Mouse (Mus musculus) urinary bladder, postnatal 10 days (tissue): ENCODE data around the gene Zfp335.
A peak's percentile ranks its signal among the peaks of the same experiment; 100 is the strongest.

Source experiments
- DNase-seq: peaks from one replicate; pipeline ENCODE4 v3.0.0; 2022; ENCODE audit warnings: low spot score

The Zfp335 gene

DNA sequence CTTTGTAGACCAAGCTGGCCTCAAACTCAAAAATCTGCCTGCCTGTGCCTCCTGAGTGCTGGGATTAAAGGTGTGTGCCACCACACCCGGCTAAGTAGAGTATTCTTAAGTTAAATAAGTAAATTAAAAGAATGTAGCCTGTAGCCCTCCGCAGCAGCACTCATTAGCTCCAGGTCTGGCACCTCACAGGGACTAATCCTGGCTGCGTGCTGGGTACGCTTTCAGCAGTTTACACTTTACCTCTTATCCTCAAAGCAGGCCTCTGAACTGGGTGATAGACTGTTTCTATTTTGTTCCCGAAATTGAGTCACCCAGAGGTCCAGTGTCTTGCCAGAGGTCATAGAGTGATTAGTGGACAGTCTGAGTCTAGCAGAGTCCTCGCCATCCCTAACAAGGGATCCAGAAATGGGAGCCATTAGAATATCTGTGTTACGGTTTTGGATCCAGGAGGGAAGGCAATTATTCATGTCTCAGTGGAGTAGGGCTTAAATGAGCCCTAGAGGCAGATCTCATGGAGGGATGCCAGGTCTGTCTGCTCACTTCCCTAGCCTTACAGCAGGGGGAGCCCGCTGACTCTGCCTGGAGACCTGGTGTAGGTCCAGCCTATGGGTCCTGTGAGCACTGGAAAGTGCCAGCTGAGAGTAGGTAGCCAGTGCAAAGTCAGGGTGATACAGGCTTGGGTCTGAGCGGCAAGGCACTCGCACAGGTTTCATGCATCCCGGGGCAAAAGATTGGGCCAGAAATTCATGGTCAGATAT lies 12.7 kb upstream of the Zfp335 start:
- peak; percentile 44 for DNase-seq

DNA sequence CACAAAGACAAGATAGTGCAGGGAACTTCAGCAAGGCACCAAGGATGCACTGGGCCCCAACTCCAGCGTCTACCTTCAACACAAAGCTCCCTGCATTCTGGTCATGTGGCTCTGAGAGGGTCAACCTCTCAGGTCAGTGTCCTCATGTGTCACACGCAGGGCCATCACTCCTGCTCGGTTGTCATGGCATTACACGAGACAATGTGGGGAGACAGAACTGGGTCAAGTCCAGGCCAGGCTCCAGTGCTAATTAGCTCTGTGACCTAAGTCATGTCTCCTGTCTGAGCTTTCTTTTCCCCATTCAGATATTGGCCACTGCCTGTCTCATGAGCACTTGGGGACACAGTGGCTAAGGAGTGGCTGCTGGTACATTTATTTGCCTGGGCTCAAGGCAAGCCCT lies 11.7 kb upstream of the Zfp335 start:
- DNase-seq, result no peak

GRCm38 (mm10) chr2:164921984-164922383 lies 10.4 kb upstream of the Zfp335 start:
- no peak for DNase-seq

- no peak for DNase-seq
These were observed 6.8 kb upstream of the Zfp335 start for GRCm38 (mm10) chr2:164918325-164918724.

DNA sequence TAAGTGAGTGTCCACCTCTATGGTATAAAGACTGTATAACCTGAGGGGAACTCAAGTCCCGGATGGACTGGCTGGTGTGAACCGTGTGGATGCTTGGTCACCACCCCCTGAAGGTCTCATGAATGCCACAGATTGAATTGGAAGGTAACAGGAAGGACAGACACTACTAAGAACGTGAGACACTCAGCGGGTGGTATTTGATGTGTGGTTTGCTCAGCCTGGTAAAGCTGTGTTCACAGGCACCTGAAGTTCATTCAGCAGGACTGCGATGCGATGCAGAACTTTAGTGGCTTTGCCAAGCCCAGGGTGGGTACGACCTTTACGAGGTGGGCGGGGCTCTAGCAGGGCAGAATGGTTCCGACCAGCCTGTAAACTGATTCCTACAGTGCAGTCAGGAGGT lies 5.8 kb upstream of the Zfp335 start:
- no peak for DNase-seq

DNA sequence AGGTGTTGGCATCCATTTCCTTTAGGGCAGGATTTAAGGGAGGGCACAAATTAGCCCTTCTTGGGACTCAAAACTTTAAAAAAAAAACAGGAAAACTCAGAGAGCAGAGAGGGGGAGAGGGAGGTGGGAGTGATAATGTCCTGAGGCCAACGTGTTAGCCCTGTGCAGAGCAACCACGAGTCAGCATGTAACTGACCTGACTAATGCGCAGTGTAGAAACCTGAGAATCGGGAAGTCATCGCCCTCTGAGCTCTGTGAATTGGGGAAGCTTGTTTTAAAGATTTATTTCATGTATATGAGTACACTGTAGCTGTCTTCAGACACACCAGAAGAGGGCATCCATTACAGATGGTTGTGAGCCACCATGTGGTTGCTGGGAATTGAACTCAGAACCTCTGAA lies 5.3 kb upstream of the Zfp335 start:
- DNase-seq, result no peak

DNA sequence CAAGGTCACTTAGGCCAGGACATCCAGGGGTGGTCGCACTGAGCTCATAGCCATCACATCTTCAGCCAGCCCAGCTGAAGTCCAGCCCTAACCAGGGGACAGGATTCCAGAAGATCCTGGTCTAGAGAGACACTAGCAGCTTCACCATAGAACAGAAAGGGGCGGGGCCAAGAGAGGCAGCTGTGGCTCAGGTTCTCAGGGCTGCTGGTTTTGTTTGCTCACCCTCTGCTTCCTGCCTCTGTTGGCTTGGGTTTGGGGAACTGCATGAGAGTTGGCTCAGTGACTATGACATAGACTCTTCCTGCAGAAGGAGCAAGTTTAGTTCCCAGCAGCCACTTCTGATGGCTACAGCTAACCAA lies 1.9 kb upstream of the Zfp335 start:
- no peak for DNase-seq

DNA sequence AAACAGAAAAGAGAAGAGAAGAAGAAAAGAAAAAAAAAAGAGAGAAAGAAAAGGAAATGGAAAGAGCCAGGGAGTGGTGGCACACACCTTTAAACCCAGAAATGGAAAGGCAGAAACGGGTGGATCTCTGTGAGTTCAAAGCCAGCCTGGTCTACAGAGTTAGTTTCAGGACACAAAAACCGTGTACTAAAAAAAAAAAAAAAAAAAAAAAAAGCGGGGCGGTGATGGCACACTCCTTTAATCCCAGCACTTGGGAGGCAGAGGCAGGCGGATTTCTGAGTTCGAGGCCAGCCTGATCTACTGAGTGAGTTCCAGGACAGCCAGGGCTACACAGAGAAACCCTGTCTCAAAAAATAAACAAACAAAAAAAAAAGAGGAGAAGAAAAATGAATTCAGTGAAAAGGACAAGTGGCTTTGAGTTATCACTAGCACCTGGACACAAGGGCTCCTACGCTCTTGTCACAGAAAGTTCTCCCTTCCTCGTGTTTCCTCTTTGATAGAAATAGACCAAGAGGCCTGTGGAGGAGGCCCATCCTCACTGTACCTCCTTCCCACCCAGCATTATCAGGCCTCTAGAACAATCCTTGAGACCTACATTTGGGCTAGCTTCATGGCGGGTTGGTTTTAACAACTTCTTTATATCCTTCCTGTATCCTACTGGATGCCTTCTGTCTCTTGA lies 1.3 kb upstream of the Zfp335 start:
- no peak for DNase-seq

DNA sequence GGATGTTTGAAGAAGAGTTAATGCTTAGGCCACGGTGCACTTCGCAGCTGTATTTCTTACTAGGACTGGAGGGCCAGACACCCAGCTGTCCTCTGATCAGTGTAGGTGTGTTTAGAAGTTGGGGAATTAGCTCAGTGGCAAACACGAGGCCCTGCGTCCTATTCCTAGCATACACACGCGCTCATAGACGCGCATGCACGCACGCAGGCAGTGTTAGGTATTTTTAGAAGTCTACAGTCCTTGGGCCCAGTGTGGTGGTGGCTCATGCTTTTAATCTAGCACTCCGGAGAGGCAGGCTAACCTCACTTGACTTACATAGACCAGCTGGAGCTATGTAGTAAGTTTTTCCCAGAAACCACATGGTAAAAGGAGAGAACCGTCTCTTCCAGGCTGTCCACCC lies 594 bp upstream of the Zfp335 start:
- no peak for DNase-seq

- no peak for DNase-seq
These were observed 1.0 kb downstream of the Zfp335 start for GRCm38 (mm10) chr2:164910360-164911061.

- DNase-seq, result no peak
These were observed 2.0 kb downstream of the Zfp335 start for GRCm38 (mm10) chr2:164909542-164909941.

- DNase-seq, result no peak
These were observed 2.5 kb downstream of the Zfp335 start for GRCm38 (mm10) chr2:164909100-164909499.

DNA sequence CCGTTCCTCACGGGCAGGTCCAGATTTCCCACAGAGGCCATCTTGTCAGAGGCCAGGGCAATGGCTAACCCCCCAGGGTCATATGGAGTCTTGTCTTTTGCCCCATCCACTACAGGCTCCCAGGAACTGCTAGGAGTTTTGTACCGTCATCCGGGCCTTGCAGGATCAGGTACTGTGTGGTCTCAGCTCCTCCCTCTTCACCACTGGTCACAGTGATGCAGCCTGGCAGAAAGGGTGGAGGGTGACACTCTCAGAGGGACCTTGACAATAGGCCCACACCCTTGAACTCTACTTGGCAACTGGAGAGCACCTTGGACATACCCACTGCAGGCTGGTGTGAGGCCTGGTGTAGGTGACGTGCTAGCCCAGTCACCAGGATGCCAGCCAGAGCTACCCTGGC lies 3.5 kb downstream of the Zfp335 start:
- no peak for DNase-seq

DNA sequence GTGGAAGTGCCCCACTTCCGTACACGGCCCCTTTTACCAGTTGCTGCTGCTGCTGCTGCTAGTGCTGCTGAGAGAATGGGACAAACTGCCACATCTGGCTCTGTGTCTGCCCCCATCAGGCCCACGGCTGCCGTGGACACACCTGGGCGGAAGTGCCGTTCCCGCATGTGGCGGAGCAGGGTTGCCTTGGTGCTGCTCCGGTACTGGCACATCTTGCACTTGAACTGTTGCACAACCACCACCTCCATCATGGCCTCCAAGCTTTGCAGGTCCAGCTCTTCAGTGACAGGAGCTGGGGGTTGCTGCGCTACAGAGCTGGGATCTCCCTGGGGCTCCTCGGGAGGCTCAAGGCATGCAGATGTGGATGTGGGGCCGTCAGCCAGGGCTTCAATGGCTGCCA lies 4.0 kb downstream of the Zfp335 start:
- DNase-seq, result no peak

GRCm38 (mm10) chr2:164906071-164906470 lies 5.5 kb downstream of the Zfp335 start:
- DNase-seq, result no peak

DNA sequence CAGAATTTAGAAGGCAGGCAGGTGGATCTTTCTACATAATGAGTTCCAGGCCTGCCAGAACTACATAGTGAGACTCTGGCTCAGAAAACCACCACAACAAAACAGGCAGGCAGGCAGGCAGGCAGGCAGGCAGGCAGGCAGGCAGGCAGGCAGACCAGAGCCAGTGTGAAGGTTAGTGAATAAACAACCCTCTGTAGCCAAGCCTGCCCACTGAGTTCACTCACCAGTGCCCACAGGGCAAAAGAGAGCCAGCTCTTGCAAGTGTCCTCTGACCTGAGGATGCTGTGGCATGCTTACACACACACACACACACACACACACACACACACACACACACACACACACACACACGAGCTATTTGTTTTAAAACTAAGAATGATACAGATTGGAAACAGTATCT lies 8.1 kb downstream of the Zfp335 start:
- DNase-seq, result no peak

DNA sequence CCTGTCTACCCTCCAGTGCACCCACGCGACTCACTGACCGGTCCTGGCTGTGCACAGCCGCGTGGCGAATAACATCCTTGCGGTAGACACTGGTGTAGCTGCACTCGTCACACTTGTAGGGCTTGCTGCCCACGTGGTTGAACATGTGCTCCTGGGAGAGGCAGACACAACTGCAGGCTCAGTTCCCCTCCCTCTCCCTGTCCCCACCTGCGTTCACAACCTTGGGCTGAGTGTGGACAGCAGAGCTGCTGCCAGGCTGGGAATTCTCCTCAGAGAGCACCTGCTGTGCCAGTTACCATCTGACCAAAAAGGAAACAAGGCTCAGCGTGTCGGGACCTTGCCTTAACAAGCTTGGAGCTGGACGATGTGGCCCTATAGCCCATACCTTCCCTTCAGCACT lies 10.2 kb downstream of the Zfp335 start:
- DNase-seq, result no peak

DNA sequence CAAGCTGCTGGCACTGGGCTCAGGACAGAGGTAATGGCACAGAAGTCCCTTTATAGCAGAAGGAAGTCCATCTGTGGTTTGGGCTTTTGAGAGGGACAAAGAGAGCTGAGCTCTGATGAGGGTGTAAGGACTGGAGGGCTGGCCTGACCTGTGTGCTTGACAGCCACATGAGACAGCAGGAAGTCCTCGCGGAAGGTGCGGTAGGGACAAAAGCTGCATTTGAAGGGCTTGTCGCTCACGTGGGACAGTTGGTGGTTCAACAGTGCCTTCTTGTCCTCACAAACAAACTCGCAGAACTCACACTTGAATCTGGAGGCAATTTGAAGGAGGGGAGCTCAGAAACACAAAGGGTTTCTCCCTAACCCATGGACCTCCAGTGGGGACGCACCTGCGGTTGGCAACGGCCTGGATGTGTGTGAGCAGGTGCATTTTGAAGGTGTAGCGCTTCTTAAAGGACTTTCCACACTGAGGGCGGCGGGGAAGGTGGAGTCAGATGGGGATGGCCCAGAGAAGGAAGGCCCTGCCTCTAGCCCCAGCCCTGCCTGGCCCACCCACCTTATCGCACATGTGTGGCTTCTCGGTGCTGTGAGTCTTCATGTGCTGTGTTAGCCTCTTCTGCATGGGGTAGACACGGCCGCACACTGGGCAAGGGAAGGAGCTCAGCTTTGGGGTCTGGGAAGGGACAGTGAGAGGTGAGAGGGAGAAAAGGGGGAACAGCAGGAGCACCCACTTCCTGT lies 11.7 kb downstream of the Zfp335 start:
- no peak for DNase-seq

DNA sequence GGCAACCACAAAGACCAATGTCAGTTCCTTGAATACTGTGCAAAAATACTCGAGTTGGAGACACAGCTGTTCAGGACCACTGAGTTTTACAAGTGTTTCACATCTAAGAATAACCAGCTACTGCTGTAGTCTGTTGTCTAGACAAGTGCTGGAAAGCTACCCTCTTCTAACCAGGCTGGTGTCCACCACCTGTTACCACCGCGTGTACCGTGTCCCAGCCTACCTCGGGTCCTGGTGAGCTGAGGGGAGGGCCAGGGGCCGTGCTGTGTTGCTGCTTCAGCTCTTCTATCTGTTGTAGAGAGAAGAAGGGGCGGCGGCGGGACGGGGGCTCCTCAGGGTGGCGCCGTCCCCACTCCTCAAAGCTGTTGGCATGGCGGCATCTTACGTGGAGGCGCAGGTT lies 12.5 kb downstream of the Zfp335 start:
- DNase-seq, result no peak

DNA sequence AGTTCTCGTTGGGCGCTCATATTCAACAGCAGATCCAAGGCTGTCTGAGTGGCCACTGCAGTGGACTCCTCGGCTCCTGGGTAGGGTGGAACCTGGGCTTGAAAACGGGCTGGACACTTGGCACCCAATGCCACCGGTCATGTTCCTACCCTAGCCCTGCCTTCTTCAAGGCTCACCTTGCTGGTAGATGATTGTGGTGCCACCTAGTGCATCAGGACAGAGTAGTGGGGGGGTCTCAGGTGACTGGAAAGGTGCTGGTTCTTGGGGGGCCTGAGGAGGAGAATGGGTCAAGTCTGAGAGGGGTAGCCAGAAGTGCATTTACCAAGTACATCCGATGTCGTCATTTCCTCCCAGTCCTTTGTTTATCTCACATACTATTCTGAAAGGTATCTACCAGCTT lies 13.5 kb downstream of the Zfp335 start:
- no peak for DNase-seq

DNA sequence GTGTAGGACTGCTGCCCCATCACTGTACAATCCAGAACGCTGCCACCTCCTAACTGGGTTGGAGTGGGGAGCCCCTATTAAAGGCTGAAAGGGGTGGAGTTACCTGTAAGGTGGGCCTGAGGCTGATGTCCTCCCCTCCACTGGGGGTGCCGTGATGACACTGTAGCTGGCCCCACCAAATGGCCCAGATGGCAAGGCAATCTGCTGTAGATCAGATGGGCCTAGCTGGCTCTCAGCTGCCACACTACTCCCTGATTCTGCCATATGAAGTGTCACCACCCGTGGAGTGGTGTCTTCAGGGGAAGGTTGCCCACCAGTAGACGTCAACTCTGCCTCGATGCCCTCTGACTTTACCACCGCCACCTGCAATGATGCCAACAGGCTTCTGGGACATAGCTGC lies 15.7 kb downstream of the Zfp335 start:
- no peak for DNase-seq

DNA sequence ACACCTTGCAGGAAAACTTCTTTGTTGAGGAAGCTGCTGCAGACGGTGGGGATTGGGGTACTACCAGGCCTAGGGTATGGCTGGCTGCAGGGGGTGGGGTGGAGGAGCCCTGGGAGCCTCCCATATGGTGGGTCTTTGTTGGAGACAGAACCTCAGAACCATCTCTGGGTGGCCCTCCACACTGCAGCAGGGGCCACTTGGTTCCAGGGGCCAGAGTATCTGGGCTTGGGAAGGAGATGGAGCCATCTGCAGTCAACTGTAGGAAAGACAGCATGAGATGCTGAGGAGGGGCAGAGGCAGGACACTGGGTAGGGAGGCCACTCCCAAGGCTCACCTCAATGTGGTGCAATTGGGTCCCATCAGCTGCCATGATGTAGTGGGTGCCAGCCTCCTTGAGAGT lies 16.9 kb downstream of the Zfp335 start:
- DNase-seq, result no peak

DNA sequence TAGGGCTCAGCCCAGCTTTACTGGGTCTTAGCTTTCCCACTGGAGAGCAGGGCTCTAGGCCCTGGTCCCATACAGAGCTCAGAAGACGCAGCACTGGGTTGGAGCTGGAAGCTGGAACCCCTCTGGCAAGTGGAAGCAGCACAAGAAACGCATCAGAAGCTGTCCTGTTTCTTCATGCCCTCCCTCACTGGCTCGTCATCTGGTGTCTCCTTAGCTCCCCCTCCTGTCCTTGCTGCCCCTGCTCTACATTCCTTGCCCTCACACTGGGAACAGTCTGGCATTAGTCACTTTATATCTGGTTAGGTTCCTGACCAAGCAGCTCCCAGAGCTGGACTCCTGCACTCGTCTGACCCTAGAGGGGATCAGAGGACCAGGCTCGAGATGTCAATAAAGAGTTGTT lies 17.5 kb downstream of the Zfp335 start:
- no peak for DNase-seq
